Mouse (Mus musculus): ENCODE data around the gene Mafg. TPM values are rescaled to one million over a fixed set of nuclear protein-coding genes. Genes with fewer than 3 reads are reported as not detected.

Mafg gene
- total and polyA plus RNA-seq, 3 experiments, result 32.8 to 45.2 (median 35.7) TPM

GRCm38 (mm10) chr11:120578694-120579243 lies 54.6 kb downstream of the Mafg start:
- intact Hi-C loops (cut with DNase I), result loop anchor here (2.0 kb wide), 1 partner anchor 64 kb away; no protein-coding TSS in a partner anchor
- Histone ChIP-seq H3K9ac (ENCODE audit: low read depth, low read length) (no peak overlapping the region), H3K36me3 (ENCODE audit: control insufficient read depth, insufficient read depth, low read length) (peaks cover 6% of the 10 kb centered on the region), H3K27me3 (ENCODE audit: control insufficient read depth, insufficient read depth, low read length) (no peaks in the 10 kb centered on the region), H3K79me2 (replicated peaks; ENCODE audit: control insufficient read depth, insufficient read depth, low read length) (peaks cover 5% of the 10 kb centered on the region), H3K27ac (no peak overlapping the region), H3K4me3 (no peak overlapping the region), H3K4me1 (ENCODE audit: control insufficient read depth, insufficient read depth, low read length) (peaks cover 8% of the 10 kb centered on the region)
- TF ChIP-seq POLR2A (IDR thresholded peaks at IDR 0.05; ENCODE audit: insufficient read depth, low read depth, low read length) (0 out of 2 replicates have a peak, but pooled peaks have one; percentile 15), EP300 (IDR thresholded peaks at IDR 0.05; ENCODE audit: insufficient read depth, low read depth, low read length) (no peak)
- peak in 1 of 2 experiments; percentile 30 for DNase-seq
- WGBS, result 79% methylated on average over 11 of the region's 11 CpGs

- Histone ChIP-seq H3K79me2 (replicated peaks; ENCODE audit: control insufficient read depth, insufficient read depth, low read length) (peaks cover 5% of the 10 kb centered on the region), H3K36me3 (ENCODE audit: control insufficient read depth, insufficient read depth, low read length) (peaks cover 6% of the 10 kb centered on the region), H3K27ac (no peak overlapping the region), H3K27me3 (ENCODE audit: control insufficient read depth, insufficient read depth, low read length) (no peaks in the 10 kb centered on the region), H3K4me3 (no peak overlapping the region), H3K4me1 (ENCODE audit: control insufficient read depth, insufficient read depth, low read length) (peaks cover 8% of the 10 kb centered on the region), H3K9ac (ENCODE audit: low read depth, low read length) (no peak overlapping the region)
- no peak for TF ChIP-seq EP300 (IDR thresholded peaks at IDR 0.05; ENCODE audit: insufficient read depth, low read depth, low read length)
- TF ChIP-seq CTCF (IDR thresholded peaks at IDR 0.05), result no peak
- no peak for TF ChIP-seq POLR2A (IDR thresholded peaks at IDR 0.05; ENCODE audit: insufficient read depth, low read depth, low read length)
- DNase-seq, result peak in 1 of 2 experiments; percentile 33
- intact Hi-C loops (cut with DNase I), result loop anchor here (2.0 kb wide), 1 partner anchor 63 kb away; no protein-coding TSS in a partner anchor
- WGBS, result 75% methylated on average over 10 of the region's 10 CpGs
Observed at GRCm38 (mm10) chr11:120578024-120578693, 55.2 kb downstream of the Mafg start.

GRCm38 (mm10) chr11:120577211-120578023 lies 56.0 kb downstream of the Mafg start:
- intact Hi-C loops (cut with DNase I), result loop anchor here (2.0 kb wide), 1 partner anchor 63 kb away; no protein-coding TSS in a partner anchor
- Histone ChIP-seq H3K27ac (no peak overlapping the region), H3K4me1 (ENCODE audit: control insufficient read depth, insufficient read depth, low read length) (peaks cover 8% of the 10 kb centered on the region), H3K4me3 (no peak overlapping the region), H3K27me3 (ENCODE audit: control insufficient read depth, insufficient read depth, low read length) (no peaks in the 10 kb centered on the region), H3K9ac (ENCODE audit: low read depth, low read length) (no peak overlapping the region), H3K36me3 (ENCODE audit: control insufficient read depth, insufficient read depth, low read length) (peaks cover 6% of the 10 kb centered on the region), H3K79me2 (replicated peaks; ENCODE audit: control insufficient read depth, insufficient read depth, low read length) (peaks cover 5% of the 10 kb centered on the region)
- 79% methylated on average over 7 of the region's 7 CpGs for WGBS
- peak; percentile 67 for TF ChIP-seq CTCF (IDR thresholded peaks at IDR 0.05)
- no peak for TF ChIP-seq POLR2A (IDR thresholded peaks at IDR 0.05; ENCODE audit: insufficient read depth, low read depth, low read length)
- no peak for DNase-seq

GRCm38 (mm10) chr11:120576365-120576981 lies 56.9 kb downstream of the Mafg start:
- H3K4me3 ChIP-seq, result no peak overlapping the region
- H3K36me3 ChIP-seq (ENCODE audit: control insufficient read depth, insufficient read depth, low read length), result peaks cover 6% of the 10 kb centered on the region
- WGBS, result 78% methylated on average over 3 of the region's 3 CpGs
- DNase-seq, result no peak
- TF ChIP-seq CTCF (IDR thresholded peaks at IDR 0.05), result no peak
- 0 out of 2 replicates have a peak, but pooled peaks have one; percentile 8 for TF ChIP-seq EP300 (IDR thresholded peaks at IDR 0.05; ENCODE audit: insufficient read depth, low read depth, low read length)
- H3K27me3 ChIP-seq (ENCODE audit: control insufficient read depth, insufficient read depth, low read length), result no peaks in the 10 kb centered on the region
- intact Hi-C loops (cut with DNase I), result no loop called here
- H3K79me2 ChIP-seq (replicated peaks; ENCODE audit: control insufficient read depth, insufficient read depth, low read length), result peaks cover 7% of the 10 kb centered on the region
- H3K4me1 ChIP-seq (ENCODE audit: control insufficient read depth, insufficient read depth, low read length), result peaks cover 11% of the 10 kb centered on the region
- H3K9ac ChIP-seq (ENCODE audit: low read depth, low read length), result no peak overlapping the region
- H3K27ac ChIP-seq, result no peak overlapping the region

GRCm38 (mm10) chr11:120575940-120576339 lies 57.5 kb downstream of the Mafg start:
- H3K79me2 ChIP-seq (replicated peaks; ENCODE audit: control insufficient read depth, insufficient read depth, low read length), result peaks cover 7% of the 10 kb centered on the region; the same call in 1 of the 2 replicates
- intact Hi-C loops (cut with DNase I), result no loop called here
- peaks cover 13% of the 10 kb centered on the region for H3K4me1 ChIP-seq (ENCODE audit: control insufficient read depth, insufficient read depth, low read length)
- peaks cover 6% of the 10 kb centered on the region for H3K36me3 ChIP-seq (ENCODE audit: control insufficient read depth, insufficient read depth, low read length)
- no peak overlapping the region for H3K4me3 ChIP-seq
- TF ChIP-seq EP300 (IDR thresholded peaks at IDR 0.05; ENCODE audit: insufficient read depth, low read depth, low read length), result no peak
- no peak overlapping the region for H3K27ac ChIP-seq
- no peak overlapping the region for H3K9ac ChIP-seq (ENCODE audit: low read depth, low read length)
- H3K27me3 ChIP-seq (ENCODE audit: control insufficient read depth, insufficient read depth, low read length), result no peaks in the 10 kb centered on the region
- DNase-seq, result no peak

Small RNA genes within 50 kb of the gene (microRNA-seq; reads per million reads assigned to microRNA genes)
- 0 to 1.1 reads per million in 2 experiments for gene Mir6936

Other genes starting within 250 kb of the Mafg start
Only the 30 nearest of the 32 such genes appear.
- under 1 TPM; 0.52 to 0.76 TPM for gene Pde6g, start 180.1 kb downstream of the Mafg start, total RNA-seq (2021)
- gene Pde6g, start 180.1 kb downstream of the Mafg start, polyA plus RNA-seq (2012; rRNA removed), result 0.53 and 1.3 TPM in 2 replicates
- 10 to 100 TPM; 57.4 to 61.6 TPM for gene Oxld1, start 175.5 kb downstream of the Mafg start, total RNA-seq (2021)
- gene Oxld1, start 175.5 kb downstream of the Mafg start, polyA plus RNA-seq (2012; rRNA removed), result 52.0 and 59.4 TPM in 2 replicates
- gene Ccdc137, start 175.5 kb downstream of the Mafg start, total RNA-seq (2021), result 1 to 10 TPM; 5.8 to 6.0 TPM
- gene Ccdc137, start 175.5 kb downstream of the Mafg start, polyA plus RNA-seq (2012; rRNA removed), result 6.7 and 11.7 TPM in 2 replicates
- 10 to 100 TPM in 1 of 2 experiments, 1 to 10 TPM in 1; 9.1 to 10.8 TPM for gene Arl16, start 166.0 kb downstream of the Mafg start, total RNA-seq (2021)
- 13.6 and 17.1 TPM in 2 replicates for gene Arl16, start 166.0 kb downstream of the Mafg start, polyA plus RNA-seq (2012; rRNA removed)
- 100 to 1,000 TPM; 207 to 232 TPM for gene Mrpl12, start 149.0 kb downstream of the Mafg start, total RNA-seq (2021)
- 199 and 200 TPM in 2 replicates for gene Mrpl12, start 149.0 kb downstream of the Mafg start, polyA plus RNA-seq (2012; rRNA removed)
- 10 to 100 TPM; 14.1 to 14.6 TPM for gene Slc25a10, start 141.8 kb downstream of the Mafg start, total RNA-seq (2021)
- 32.6 and 40.9 TPM in 2 replicates for gene Slc25a10, start 141.8 kb downstream of the Mafg start, polyA plus RNA-seq (2012; rRNA removed)
- gene Gcgr, start 102.9 kb downstream of the Mafg start, total RNA-seq (2021), result under 1 TPM; 0.68 to 0.73 TPM
- gene Gcgr, start 102.9 kb downstream of the Mafg start, polyA plus RNA-seq (2012; rRNA removed), result 2.1 and 2.3 TPM in 2 replicates
- gene Mcrip1, start 83.9 kb downstream of the Mafg start, total RNA-seq (2021), result 10 to 100 TPM; 38.5 to 43.9 TPM
- gene Mcrip1, start 83.9 kb downstream of the Mafg start, polyA plus RNA-seq (2012; rRNA removed), result 84.9 and 97.4 TPM in 2 replicates
- gene Ppp1r27, start 82.5 kb downstream of the Mafg start, total RNA-seq (2021), result under 1 TPM in 1 of 2 experiments, not detected in 1; 0.34 TPM
- gene Ppp1r27, start 82.5 kb downstream of the Mafg start, polyA plus RNA-seq (2012; rRNA removed), result 0.64 and 0.96 TPM in 2 replicates
- 100 to 1,000 TPM; 221 to 246 TPM for gene P4hb, start 60.3 kb downstream of the Mafg start, total RNA-seq (2021)
- gene P4hb, start 60.3 kb downstream of the Mafg start, polyA plus RNA-seq (2012; rRNA removed), result 115 and 174 TPM in 2 replicates
- gene Arhgdia, start 52.0 kb downstream of the Mafg start, total RNA-seq (2021), result 100 to 1,000 TPM; 139 to 144 TPM
- 245 and 257 TPM in 2 replicates for gene Arhgdia, start 52.0 kb downstream of the Mafg start, polyA plus RNA-seq (2012; rRNA removed)
- gene Alyref, start 35.2 kb downstream of the Mafg start, total RNA-seq (2021), result 10 to 100 TPM; 48.7 to 52.0 TPM
- 13.6 and 15.6 TPM in 2 replicates for gene Alyref, start 35.2 kb downstream of the Mafg start, polyA plus RNA-seq (2012; rRNA removed)
- gene Anapc11, start 35.2 kb downstream of the Mafg start, total RNA-seq (2021), result 10 to 100 TPM; 79.9 to 89.0 TPM
- gene Anapc11, start 35.2 kb downstream of the Mafg start, polyA plus RNA-seq (2012; rRNA removed), result 87.8 and 105 TPM in 2 replicates
- gene Npb, start 25.1 kb downstream of the Mafg start, total RNA-seq (2021), result not detected
- gene Npb, start 25.1 kb downstream of the Mafg start, polyA plus RNA-seq (2012; rRNA removed), result not detected in 2 replicates
- gene Pcyt2, start 15.7 kb downstream of the Mafg start, total RNA-seq (2021), result 10 to 100 TPM; 51.8 to 55.6 TPM
- 111 and 125 TPM in 2 replicates for gene Pcyt2, start 15.7 kb downstream of the Mafg start, polyA plus RNA-seq (2012; rRNA removed)
- gene Sirt7, start 8.4 kb downstream of the Mafg start, total RNA-seq (2021), result 1 to 10 TPM; 7.0 to 7.4 TPM
- 23.7 and 25.9 TPM in 2 replicates for gene Sirt7, start 8.4 kb downstream of the Mafg start, polyA plus RNA-seq (2012; rRNA removed)
- gene Pycr1, start 10.2 kb upstream of the Mafg start, total RNA-seq (2021), result 1 to 10 TPM in 1 of 2 experiments, under 1 TPM in 1; 0.81 to 1.2 TPM
- 3.9 and 4.9 TPM in 2 replicates for gene Pycr1, start 10.2 kb upstream of the Mafg start, polyA plus RNA-seq (2012; rRNA removed)
- 10 to 100 TPM; 77.6 to 87.3 TPM for gene Myadml2, start 14.6 kb upstream of the Mafg start, total RNA-seq (2021)
- gene Myadml2, start 14.6 kb upstream of the Mafg start, polyA plus RNA-seq (2012; rRNA removed), result 55.1 and 68.3 TPM in 2 replicates
- under 1 TPM in 1 of 2 experiments, not detected in 1; 0.23 TPM for gene Notum, start 27.6 kb upstream of the Mafg start, total RNA-seq (2021)
- 0.18 and 0.35 TPM in 2 replicates for gene Notum, start 27.6 kb upstream of the Mafg start, polyA plus RNA-seq (2012; rRNA removed)
- 10 to 100 TPM; 35.2 to 38.3 TPM for gene Aspscr1, start 39.4 kb upstream of the Mafg start, total RNA-seq (2021)
- gene Aspscr1, start 39.4 kb upstream of the Mafg start, polyA plus RNA-seq (2012; rRNA removed), result 38.4 and 38.6 TPM in 2 replicates
- 10 to 100 TPM; 26.4 to 34.2 TPM for gene Cenpx, start 80.1 kb upstream of the Mafg start, total RNA-seq (2021)
- gene Cenpx, start 80.1 kb upstream of the Mafg start, polyA plus RNA-seq (2012; rRNA removed), result 51.4 and 53.0 TPM in 2 replicates
- gene Lrrc45, start 80.3 kb upstream of the Mafg start, total RNA-seq (2021), result 1 to 10 TPM; 4.2 to 4.5 TPM
- gene Lrrc45, start 80.3 kb upstream of the Mafg start, polyA plus RNA-seq (2012; rRNA removed), result 12.5 and 12.7 TPM in 2 replicates
- gene Rac3, start 87.9 kb upstream of the Mafg start, total RNA-seq (2021), result under 1 TPM; 0.70 to 0.99 TPM
- 3.3 and 4.6 TPM in 2 replicates for gene Rac3, start 87.9 kb upstream of the Mafg start, polyA plus RNA-seq (2012; rRNA removed)
- 10 to 100 TPM; 12.1 to 12.9 TPM for gene Dcxr, start 93.7 kb upstream of the Mafg start, total RNA-seq (2021)
- 32.0 and 35.5 TPM in 2 replicates for gene Dcxr, start 93.7 kb upstream of the Mafg start, polyA plus RNA-seq (2012; rRNA removed)
- 10 to 100 TPM; 17.7 to 19.4 TPM for gene Cbr2, start 98.5 kb upstream of the Mafg start, total RNA-seq (2021)
- gene Cbr2, start 98.5 kb upstream of the Mafg start, polyA plus RNA-seq (2012; rRNA removed), result 42.3 and 379 TPM in 2 replicates
- gene Hmga1b, start 129.2 kb upstream of the Mafg start, total RNA-seq (2021), result 10 to 100 TPM; 24.5 to 31.4 TPM
- 0.57 and 1.4 TPM in 2 replicates for gene Hmga1b, start 129.2 kb upstream of the Mafg start, polyA plus RNA-seq (2012; rRNA removed)
- 10 to 100 TPM; 11.9 to 12.5 TPM for gene Rfng, start 150.6 kb upstream of the Mafg start, total RNA-seq (2021)
- gene Rfng, start 150.6 kb upstream of the Mafg start, polyA plus RNA-seq (2012; rRNA removed), result 28.6 and 30.0 TPM in 2 replicates
- gene Gps1, start 150.7 kb upstream of the Mafg start, total RNA-seq (2021), result 10 to 100 TPM; 54.4 to 55.8 TPM
- gene Gps1, start 150.7 kb upstream of the Mafg start, polyA plus RNA-seq (2012; rRNA removed), result 85.9 and 129 TPM in 2 replicates
- gene Dus1l, start 162.8 kb upstream of the Mafg start, total RNA-seq (2021), result 10 to 100 TPM; 23.3 to 23.5 TPM
- 20.6 and 26.4 TPM in 2 replicates for gene Dus1l, start 162.8 kb upstream of the Mafg start, polyA plus RNA-seq (2012; rRNA removed)
- 10 to 100 TPM; 22.0 to 32.1 TPM for gene Fasn, start 190.9 kb upstream of the Mafg start, total RNA-seq (2021)
- 318 and 731 TPM in 2 replicates for gene Fasn, start 190.9 kb upstream of the Mafg start, polyA plus RNA-seq (2012; rRNA removed)